Mouse (Mus musculus) retina, postnatal 1 day (tissue): ENCODE data around the gene Tgfbi.

Experiments
- DNase-seq: peaks from one replicate; pipeline ENCODE4 v3.0.0-alpha.2; 2012

The Tgfbi gene

GRCm38 (mm10) chr13:56609103-56609856 lies at the start of gene Tgfbi:
Gene Tgfbi, plus strand, starts transcription at chr13:56609523.
- peak; percentile 77 for DNase-seq

DNA sequence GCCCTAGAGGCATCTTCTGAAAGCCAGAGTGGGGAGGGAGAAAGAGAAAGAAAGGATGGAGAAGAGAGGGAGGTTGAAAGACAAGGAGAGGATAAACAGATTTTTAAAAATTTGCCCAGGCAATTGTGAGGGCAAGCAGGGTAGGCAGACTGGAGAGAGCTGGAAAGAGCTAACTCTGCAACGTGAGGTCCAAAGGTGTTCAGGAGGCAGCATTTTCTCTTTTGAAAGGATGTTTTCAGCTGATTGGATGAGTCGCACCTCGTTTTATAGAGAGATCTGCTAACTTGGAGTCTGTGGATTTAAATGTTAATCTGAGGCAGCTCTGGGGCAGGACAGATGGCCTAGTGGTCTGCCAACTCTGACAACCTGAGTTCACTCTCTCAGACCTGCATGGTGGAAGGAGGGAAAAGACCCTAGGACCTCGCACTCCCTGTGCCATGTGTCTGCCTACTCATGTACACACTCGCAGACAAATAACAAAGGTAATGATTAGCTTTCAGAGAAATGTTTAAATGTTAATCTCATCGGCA lies 49.4 kb upstream of the Tgfbi start:
- no peak for DNase-seq

DNA sequence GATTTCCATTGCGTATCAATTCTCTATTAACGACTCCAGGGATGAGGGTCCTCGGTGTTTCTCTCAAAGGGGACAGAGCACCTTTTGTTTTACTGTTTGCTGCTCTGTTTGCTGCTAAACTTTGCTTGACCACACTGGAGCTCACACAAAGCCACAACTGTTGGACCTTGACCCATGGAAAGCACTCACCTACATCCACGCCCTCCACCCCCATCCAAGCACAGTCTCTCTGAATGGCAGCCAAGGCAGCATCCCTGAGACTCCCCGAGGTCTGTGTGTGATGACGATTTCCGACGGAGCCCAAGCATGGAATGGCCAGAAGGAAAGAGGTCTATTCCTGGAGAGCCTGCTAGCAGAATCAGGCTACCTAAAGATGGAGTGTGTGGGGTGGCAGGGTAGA lies 48.2 kb upstream of the Tgfbi start:
- DNase-seq, result no peak

GRCm38 (mm10) chr13:56563075-56563474 lies 46.2 kb upstream of the Tgfbi start:
- peak; percentile 63 for DNase-seq

GRCm38 (mm10) chr13:56566336-56566735 lies 43.0 kb upstream of the Tgfbi start:
- no peak for DNase-seq

DNA sequence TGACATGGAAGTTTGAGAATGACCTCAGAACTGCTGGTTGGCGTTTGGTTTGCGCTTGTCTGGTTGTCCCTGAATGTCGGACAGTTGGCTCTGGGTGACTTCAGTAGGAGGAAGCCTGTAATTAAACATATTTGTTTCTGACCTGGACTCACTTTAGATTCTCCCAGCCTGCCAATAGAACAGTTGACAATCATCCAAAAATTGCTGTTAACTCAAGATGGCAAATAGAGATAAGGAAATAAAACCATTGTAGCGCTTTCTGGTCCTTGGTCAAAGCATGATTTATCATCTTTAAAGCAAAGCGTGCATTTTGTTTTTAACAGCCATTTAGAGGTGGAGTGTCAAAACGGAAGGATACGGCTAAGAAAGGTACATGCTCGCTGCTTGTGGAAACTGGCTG lies 37.7 kb upstream of the Tgfbi start:
- no peak for DNase-seq

GRCm38 (mm10) chr13:56575074-56575473 lies 34.2 kb upstream of the Tgfbi start:
- no peak for DNase-seq

DNA sequence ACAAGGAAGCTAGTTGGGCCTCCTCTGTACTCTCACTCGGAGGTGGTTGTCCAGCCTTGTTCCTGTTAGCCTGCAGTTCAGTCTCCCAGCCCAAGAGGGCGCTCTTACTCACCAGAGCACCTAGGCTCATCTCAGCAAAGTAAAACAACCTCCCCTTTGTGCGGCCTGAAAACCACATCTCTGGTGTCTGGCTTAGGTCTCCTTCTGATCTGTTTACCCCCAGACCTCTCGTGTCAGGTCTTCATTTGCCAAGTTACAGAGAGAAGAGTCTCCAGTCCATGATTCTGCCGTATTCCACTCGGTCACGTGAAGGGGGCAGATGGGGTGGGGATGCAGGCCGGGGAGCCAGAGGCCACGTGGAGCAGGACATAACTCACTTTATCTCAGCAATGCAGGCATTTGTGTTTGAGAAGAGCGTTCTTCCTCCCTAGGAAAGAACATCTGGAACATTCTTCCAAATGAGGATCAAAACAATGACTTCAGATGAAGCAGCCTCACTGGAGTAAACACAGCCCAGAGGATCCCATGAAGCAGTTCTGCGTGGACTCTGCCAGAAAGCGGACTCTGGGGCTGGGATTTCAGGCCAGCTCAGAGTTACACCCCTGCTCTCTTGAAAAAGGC lies 33.5 kb upstream of the Tgfbi start:
- DNase-seq, result peak; percentile 72

DNA sequence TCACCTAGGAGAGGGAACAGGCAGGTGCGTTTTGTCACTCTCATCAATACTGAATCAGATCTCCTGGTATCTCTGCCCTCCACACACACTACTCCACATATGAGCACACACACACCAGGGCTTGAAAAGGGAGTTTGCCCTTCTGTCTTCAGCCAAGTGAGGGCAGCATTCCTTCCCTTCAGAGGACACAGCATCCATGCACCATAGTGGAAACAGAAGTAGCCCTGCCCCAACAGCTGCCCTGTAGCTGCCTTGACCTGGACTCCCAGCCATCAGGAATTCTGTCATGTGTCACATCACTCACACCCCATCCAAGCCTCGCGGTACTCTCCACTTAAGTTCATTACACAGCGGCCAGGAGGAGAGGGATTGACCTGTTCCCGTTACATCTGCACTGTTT lies 31.2 kb upstream of the Tgfbi start:
- DNase-seq, result peak; percentile 26

GRCm38 (mm10) chr13:56580450-56580849 lies 28.9 kb upstream of the Tgfbi start:
- DNase-seq, result no peak

DNA sequence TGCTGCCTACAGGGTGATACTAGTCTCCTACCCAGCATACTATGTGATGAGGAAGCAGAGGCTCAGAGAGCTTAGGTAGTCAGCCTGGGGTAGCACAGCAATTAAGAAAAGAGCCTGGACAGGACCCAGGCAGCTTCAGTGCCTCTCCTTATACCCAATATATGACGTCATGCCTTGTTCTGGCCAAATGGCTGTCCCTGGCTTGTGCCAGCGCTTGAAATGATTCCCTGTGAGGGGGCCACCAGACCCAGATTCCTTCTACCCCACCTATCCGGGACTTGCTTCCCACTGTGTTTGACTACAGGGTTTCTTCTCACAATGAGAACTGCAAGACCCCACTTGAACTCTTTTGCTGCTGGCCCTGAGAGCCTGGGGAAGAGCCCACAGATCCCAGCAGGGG lies 27.8 kb upstream of the Tgfbi start:
- DNase-seq, result peak; percentile 83

DNA sequence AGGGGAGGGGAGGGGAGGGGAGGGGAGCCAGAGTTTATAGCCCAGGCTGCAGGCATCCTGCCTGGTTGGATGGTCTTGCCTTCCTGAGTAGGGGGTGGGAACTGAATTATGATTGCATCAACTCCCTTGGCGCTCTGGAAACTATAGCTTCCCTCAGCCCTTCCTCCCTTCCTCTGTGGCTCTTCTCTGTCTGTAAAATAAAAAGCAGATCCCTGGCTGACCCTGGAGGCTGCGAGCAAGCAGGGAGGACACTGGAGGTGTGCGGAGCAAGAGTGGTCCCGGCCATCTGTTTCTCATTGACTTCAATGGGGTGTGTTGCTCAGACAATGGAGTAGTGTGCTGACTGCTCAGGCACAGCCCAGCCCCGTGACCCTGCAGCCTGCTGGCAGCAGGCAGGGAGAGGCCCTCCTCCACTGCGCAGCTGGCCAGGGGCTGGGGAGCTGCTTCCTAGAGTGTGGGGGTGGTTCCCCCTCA lies 27.3 kb upstream of the Tgfbi start:
- DNase-seq, result peak; percentile 92

- peak; percentile 71 for DNase-seq
Measured at GRCm38 (mm10) chr13:56582720-56583119, 26.6 kb upstream of the Tgfbi start.

DNA sequence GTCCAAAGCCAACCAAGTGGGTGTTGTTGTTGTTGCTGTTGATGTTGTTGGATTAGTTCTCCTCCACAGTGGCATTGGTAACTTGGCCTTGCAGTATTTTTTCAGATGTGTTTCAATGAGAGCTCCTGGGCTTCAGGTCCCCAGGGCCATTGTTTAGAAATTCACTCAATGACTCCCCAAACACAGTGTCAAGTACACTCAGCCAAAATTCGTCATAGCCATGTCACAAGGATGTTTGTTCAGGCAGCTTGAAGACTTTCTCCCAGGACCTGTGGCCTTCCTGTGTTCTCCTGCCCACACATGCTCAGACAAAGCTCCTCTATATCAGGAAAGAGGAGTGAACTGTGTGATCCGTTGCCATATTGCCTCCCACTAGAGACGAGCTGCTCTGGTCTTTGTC lies 23.3 kb upstream of the Tgfbi start:
- DNase-seq, result no peak

- DNase-seq, result no peak
Measured at GRCm38 (mm10) chr13:56588454-56589117, 20.7 kb upstream of the Tgfbi start.

DNA sequence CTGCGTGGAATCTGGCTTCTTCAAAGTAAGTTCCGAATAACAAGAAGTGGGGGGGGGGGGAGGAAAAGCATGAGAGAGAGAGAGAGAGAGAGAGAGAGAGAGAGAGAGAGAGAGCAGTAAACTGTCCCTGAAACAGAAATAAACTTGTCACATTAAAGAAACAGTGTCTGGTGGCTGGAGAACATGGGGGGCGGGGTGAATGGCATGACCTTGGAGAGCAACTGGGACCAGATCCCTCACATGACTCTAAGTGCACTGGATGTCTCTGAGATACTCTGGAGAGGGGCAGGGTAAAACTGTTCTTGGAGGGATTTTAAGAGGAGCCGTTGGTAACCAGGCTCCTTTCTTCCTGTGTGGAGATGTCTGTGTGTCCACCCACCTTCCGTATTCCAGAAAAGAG lies 19.1 kb upstream of the Tgfbi start:
- no peak for DNase-seq

- no peak for DNase-seq
Measured at GRCm38 (mm10) chr13:56591191-56591590, 18.1 kb upstream of the Tgfbi start.

DNA sequence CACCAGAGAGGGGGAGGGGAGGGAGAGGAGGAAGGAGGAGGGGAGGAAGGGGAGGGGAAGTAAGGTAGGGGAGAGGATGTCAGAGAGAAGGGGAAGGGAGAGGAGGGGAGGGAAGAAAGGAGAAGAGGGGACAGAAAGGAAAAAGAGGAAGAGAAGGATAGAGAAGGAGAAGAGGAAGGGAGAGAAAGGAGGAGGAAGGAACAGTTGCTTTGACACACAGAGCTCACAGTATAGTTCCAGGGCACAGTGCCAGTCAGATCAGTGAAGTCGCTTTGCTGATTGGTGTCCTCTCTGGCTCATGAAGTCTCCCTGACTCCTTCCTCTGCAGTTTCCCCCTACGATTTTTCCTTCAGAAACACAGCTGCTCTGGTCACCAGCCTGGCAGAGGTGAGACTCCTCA lies 17.4 kb upstream of the Tgfbi start:
- no peak for DNase-seq

DNA sequence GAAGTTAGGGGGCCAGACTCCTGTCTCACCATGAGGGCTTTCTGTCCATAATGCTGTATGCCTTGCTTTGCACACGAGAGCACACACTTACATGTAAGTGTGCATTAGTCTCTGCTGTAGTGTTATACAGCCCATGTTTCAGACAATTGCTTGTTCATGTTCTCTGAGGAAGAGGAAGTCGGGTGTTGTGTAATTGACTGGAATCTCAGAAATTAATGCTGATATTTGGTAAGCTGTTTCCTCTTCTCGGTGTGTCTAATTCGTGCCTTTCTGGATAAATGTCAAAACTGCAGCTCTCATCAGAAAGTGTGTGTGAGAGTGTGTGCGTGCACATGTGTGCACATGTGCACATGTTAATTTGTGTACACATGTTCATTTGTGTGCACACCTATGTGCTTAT lies 16.1 kb upstream of the Tgfbi start:
- no peak for DNase-seq

DNA sequence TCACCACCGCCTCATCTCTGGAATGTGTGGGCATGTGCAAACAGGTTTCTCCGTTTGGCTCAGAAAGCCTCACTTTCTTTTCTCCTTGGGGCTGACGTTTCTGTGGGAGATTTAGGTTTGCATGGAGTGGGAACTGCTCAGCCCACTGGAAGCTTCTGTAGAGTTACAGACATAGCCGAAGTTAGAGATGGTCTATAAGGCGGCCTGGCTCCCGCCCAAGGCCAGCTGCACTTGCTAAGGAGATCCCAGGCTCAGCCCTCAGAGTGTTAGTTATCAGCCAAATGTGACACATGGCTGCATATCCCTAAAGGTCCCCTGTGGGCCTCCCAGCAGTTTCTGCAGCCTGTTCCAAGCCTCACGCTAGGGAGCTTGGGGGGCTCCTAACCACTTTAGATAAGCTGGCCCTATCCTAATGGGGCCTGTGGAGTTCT lies 15.3 kb upstream of the Tgfbi start:
- no peak for DNase-seq

DNA sequence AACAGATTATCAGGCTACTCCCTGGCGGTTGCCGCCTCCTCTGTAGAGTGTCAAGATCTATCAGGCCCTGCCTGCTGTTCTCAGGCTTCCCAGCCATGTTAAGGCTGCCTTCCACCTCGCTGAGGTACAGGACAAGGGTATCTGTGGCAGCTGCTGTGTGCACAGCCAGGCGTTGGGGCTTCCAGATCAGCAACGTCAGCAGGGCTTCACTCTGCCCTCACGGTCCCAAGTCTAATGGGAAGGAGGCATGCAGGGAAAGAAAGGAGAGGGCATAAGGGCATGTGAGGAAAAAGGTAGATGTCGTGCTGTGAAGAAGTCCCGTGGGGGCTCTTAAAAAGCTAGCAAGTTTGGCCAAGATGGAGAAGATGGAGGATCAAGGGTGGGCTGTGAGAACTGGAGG lies 14.1 kb upstream of the Tgfbi start:
- no peak for DNase-seq

- no peak for DNase-seq
Measured at GRCm38 (mm10) chr13:56597296-56597695, 12.0 kb upstream of the Tgfbi start.

- no peak for DNase-seq
Measured at GRCm38 (mm10) chr13:56597831-56598612, 11.3 kb upstream of the Tgfbi start.
